Mouse (Mus musculus) heart, adult 2 months (tissue): ENCODE results near the gene Vwc2. TPM values are rescaled to one million over a fixed set of nuclear protein-coding genes. Genes with fewer than 3 reads are reported as not detected.
A peak's percentile ranks its signal among the peaks of the same experiment; 100 is the strongest.

Experiments
- DNase-seq, 2 experiments: peaks; one replicate each; pipeline ENCODE4 v3.0.0; 2021
- H3K27ac ChIP-seq: fragments of 200-600 bp; 2 replicates; pipeline ENCODE4 v1.8.1; 2022
- H3K27me3 ChIP-seq: fragments of 200-500 bp; 2 replicates; pipeline ENCODE4 v1.6.1; 2012; ENCODE audit warnings: mild to moderate bottlenecking, low read length, inconsistent platforms, mixed read lengths; ENCODE audit not compliant: control insufficient read depth, insufficient read depth
- H3K36me3 ChIP-seq: fragments of 200-500 bp; 2 replicates; pipeline ENCODE4 v1.6.1; 2012; ENCODE audit warnings: low read length, inconsistent platforms; ENCODE audit not compliant: control insufficient read depth, insufficient read depth
- H3K4me1 ChIP-seq: fragments of 200-500 bp; 2 replicates; pipeline ENCODE4 v1.6.1; 2011; ENCODE audit warnings: low read length; ENCODE audit not compliant: control insufficient read depth, insufficient read depth
- H3K4me3 ChIP-seq: fragments of 200-600 bp; 2 replicates; pipeline ENCODE4 v1.8.1; 2022
- H3K79me2 ChIP-seq: fragments of 200-500 bp; replicated peaks from 2 replicates; pipeline ENCODE4 v1.6.1; 2012; ENCODE audit warnings: mild to moderate bottlenecking, inconsistent platforms, low read length, moderate library complexity, mixed read lengths; ENCODE audit not compliant: control insufficient read depth, insufficient read depth
- H3K9ac ChIP-seq: fragments of 200-500 bp; 2 replicates; pipeline ENCODE4 v1.6.1; 2012; ENCODE audit warnings: low read depth, mild to moderate bottlenecking, control low read depth, inconsistent platforms, low read length, mixed read lengths
- CTCF ChIP-seq: fragments of 200-600 bp; IDR thresholded peaks from 2 replicates; pipeline ENCODE4 v1.8.1; 2022; ENCODE audit warnings: antibody characterized with exemption, mild to moderate bottlenecking, moderate library complexity
- EP300 ChIP-seq: fragments of 200-500 bp; IDR thresholded peaks from 2 replicates; pipeline ENCODE4 v1.6.1; 2011; ENCODE audit warnings: low read depth, low read length, control low read depth; ENCODE audit not compliant: insufficient read depth
- POLR2A ChIP-seq: fragments of 200-500 bp; IDR thresholded peaks from 2 replicates; pipeline ENCODE4 v1.6.1; 2011; ENCODE audit warnings: mild to moderate bottlenecking, low read depth, low read length, control low read depth; ENCODE audit not compliant: insufficient read depth
- WGBS: fragments of 180-500 bp; shearing (Covaris S2); methylation state at CpG from one replicate; pipeline ENCODE4 v1.1.7; 2018; 5-methylcytosine and 5-hydroxymethylcytosine counted together
- intact Hi-C: fragments of 180-260 bp; cut with DNase I; formaldehyde crosslinking; loops from one replicate; pipeline ENCODE4 v1.15.1; 2025
- polyA plus RNA-seq: library from polyadenylated mRNA; depleted of rRNA; stranded (reverse); fragments of >200 nt; gene quantifications from 2 replicates; pipeline ENCODE4 v1.2.3, GENCODE M21; 2012
- total RNA-seq, 2 experiments: library from RNA; stranded (reverse); gene quantifications; 2 replicates each; pipeline ENCODE4 v1.2.3; 2021

Gene Vwc2
- total and polyA plus RNA-seq, 3 experiments, result 0.82 TPM; not detected in 2

GRCm38 (mm10) chr11:11102620-11103019 lies 11.4 kb upstream of the Vwc2 start:
- no peaks in the 10 kb centered on the region for H3K36me3 ChIP-seq
- H3K4me1 ChIP-seq, result no peaks in the 10 kb centered on the region
- no peak for DNase-seq
- no peak overlapping the region for H3K27ac ChIP-seq
- intact Hi-C loops, result no loop called here
- 27% methylated on average over 1 of the region's 1 CpGs for WGBS
- TF ChIP-seq POLR2A (no peak), CTCF (no peak), EP300 (no peak)
- no peak overlapping the region for H3K9ac ChIP-seq
- no peaks in the 10 kb centered on the region for H3K27me3 ChIP-seq
- H3K4me3 ChIP-seq, result no peak overlapping the region
- no peaks in the 10 kb centered on the region for H3K79me2 ChIP-seq

GRCm38 (mm10) chr11:11108922-11109321 lies 5.1 kb upstream of the Vwc2 start:
- no peaks in the 10 kb centered on the region for H3K79me2 ChIP-seq
- WGBS, result 41% methylated on average over 3 of the region's 3 CpGs
- no peak overlapping the region for H3K27ac ChIP-seq
- DNase-seq, result no peak
- no peak for TF ChIP-seq CTCF
- no peak for TF ChIP-seq EP300
- TF ChIP-seq POLR2A, result no peak
- peaks cover 1% of the 10 kb centered on the region; the same call in 1 of the 2 replicates for H3K27me3 ChIP-seq
- intact Hi-C loops, result no loop called here
- no peak overlapping the region for H3K9ac ChIP-seq
- no peaks in the 10 kb centered on the region for H3K36me3 ChIP-seq
- H3K4me1 ChIP-seq, result no peaks in the 10 kb centered on the region
- H3K4me3 ChIP-seq, result no peak overlapping the region

GRCm38 (mm10) chr11:11114234-11115030 lies 409 bp downstream of the Vwc2 start:
- H3K4me1 ChIP-seq, result no peaks in the 10 kb centered on the region
- peak in 1 of 2 experiments; percentile 16 for DNase-seq

GRCm38 (mm10) chr11:11115031-11115647 lies 1.1 kb downstream of the Vwc2 start:
- no peaks in the 10 kb centered on the region for H3K79me2 ChIP-seq
- H3K36me3 ChIP-seq, result no peaks in the 10 kb centered on the region
- intact Hi-C loops, result no loop called here
- H3K27ac ChIP-seq, result no peak overlapping the region
- no peak for DNase-seq
- no peak for TF ChIP-seq POLR2A
- TF ChIP-seq CTCF, result no peak
- no peak for TF ChIP-seq EP300
- H3K4me3 ChIP-seq, result no peak overlapping the region
- no peaks in the 10 kb centered on the region for H3K4me1 ChIP-seq
- under 1% methylated on average over 17 of the region's 17 CpGs for WGBS
- peaks cover 6% of the 10 kb centered on the region; the same call in 1 of the 2 replicates for H3K27me3 ChIP-seq
- H3K9ac ChIP-seq, result no peak overlapping the region

More at GRCm38 (mm10) chr11:11114234-11115030, 409 bp downstream of the Vwc2 start:
- Histone ChIP-seq H3K27ac (no peak overlapping the region), H3K9ac (no peak overlapping the region), H3K4me3 (no peak overlapping the region), H3K79me2 (no peaks in the 10 kb centered on the region), H3K27me3 (peaks cover 6% of the 10 kb centered on the region; the same call in 1 of the 2 replicates), H3K36me3 (no peaks in the 10 kb centered on the region)
- intact Hi-C loops, result no loop called here
- TF ChIP-seq EP300, result no peak
- no peak for TF ChIP-seq CTCF
- TF ChIP-seq POLR2A, result no peak
- 2% methylated on average over 34 of the region's 34 CpGs for WGBS

- intact Hi-C loops, result no loop called here
- Histone ChIP-seq H3K4me1 (no peaks in the 10 kb centered on the region), H3K4me3 (no peak overlapping the region), H3K79me2 (no peaks in the 10 kb centered on the region), H3K9ac (peak overlapping the region; percentile 20; the same call in 1 of the 2 replicates), H3K36me3 (no peaks in the 10 kb centered on the region), H3K27me3 (peaks cover 6% of the 10 kb centered on the region; the same call in 1 of the 2 replicates), H3K27ac (no peak overlapping the region)
- TF ChIP-seq EP300 (no peak), CTCF (no peak), POLR2A (no peak)
- under 1% methylated on average over 91 of the region's 93 CpGs for WGBS
- DNase-seq, result peak in 1 of 2 experiments; percentile 18
These were observed 1.9 kb downstream of the Vwc2 start for GRCm38 (mm10) chr11:11115648-11116590.

- Histone ChIP-seq H3K4me1 (no peaks in the 10 kb centered on the region), H3K36me3 (no peaks in the 10 kb centered on the region), H3K27ac (no peak overlapping the region), H3K9ac (no peak overlapping the region), H3K27me3 (peaks cover 4% of the 10 kb centered on the region; the same call in 1 of the 2 replicates), H3K4me3 (no peak overlapping the region), H3K79me2 (no peaks in the 10 kb centered on the region)
- 12% methylated on average over 3 of the region's 3 CpGs for WGBS
- intact Hi-C loops, result no loop called here
- DNase-seq, result no peak
- TF ChIP-seq EP300, result no peak
- no peak for TF ChIP-seq POLR2A
- TF ChIP-seq CTCF, result no peak
These were observed 2.7 kb downstream of the Vwc2 start for GRCm38 (mm10) chr11:11116736-11117135.
